Mouse (Mus musculus) cerebellum, adult 11-12 months (tissue): ENCODE results near the gene Olfr979.
"Not testable (repeated sequence)": the region's sequence is repeated elsewhere in the genome, so short reads cannot be mapped to it uniquely, and the experiment has no call there.

Experiments used
- DNase-seq: peaks from one replicate; pipeline ENCODE4 v3.0.0; 2022

The Olfr979 gene

DNA sequence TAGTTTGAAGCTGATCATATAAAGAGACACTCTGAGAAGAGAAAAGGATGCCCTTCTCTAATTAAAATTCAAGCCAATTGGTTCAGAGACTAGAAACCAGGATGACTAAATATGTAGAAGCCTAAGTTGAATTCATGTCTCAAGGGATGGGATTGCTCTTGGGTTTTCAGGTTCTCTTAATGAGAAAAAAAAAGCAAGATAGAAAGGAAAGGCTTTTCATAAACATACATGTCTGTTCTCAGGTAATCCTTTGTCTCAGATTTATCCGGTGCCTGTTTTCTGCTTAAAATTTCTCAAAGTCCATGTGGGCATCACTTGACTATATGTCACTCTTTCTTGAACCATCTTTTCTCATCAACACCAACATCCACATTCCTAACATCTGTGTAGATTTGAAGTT, at the start of gene Olfr979:
Olfr979 (minus strand) TSS at position 101 of the 400 bp plus-strand sequence.
- DNase-seq, result no peak

DNA sequence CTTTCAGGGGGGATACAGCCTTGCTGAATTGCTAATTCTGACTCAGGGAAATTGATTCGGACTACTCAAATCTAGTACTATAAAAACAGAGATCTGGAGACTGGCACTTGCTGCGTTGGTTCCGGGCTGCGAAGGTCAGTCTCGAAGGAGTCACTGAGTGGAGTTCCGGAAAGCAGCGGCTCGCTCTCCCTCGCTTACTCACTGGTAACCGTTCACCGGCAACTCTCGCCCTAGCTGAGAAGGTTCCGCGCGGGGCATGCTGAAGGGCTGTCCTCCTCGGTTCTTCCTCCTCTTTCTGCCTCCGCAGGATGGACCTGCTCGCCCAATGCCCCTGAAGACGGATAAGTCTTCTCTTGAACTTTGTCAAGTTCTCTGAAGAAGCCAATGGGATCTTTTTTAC, 46.9 kb upstream of the Olfr979 start:
- DNase-seq, result no peak

DNA sequence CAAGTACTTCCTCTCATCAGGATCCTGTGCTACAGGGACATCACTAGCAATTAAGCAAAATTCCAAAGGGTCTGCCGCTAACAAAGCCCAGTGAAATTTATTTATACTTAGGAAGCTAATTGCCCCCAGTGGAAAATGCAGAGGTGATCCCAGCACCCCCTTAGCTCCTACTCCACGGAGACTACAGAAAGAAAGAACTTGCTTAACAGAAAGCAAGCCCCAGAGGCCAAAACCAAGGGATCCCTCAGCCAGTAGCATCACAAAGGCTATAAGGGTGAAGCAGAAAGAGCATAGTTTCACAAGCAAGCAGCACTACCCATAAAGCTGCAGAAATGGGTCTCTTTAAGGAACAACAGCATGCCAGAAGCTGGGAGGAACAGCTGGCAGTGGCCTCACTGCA, 17.9 kb upstream of the Olfr979 start, which contains the start of gene Olfr981:
Olfr981 (plus strand) TSS at position 301 of the 400 bp plus-strand sequence.
- no peak for DNase-seq

DNA sequence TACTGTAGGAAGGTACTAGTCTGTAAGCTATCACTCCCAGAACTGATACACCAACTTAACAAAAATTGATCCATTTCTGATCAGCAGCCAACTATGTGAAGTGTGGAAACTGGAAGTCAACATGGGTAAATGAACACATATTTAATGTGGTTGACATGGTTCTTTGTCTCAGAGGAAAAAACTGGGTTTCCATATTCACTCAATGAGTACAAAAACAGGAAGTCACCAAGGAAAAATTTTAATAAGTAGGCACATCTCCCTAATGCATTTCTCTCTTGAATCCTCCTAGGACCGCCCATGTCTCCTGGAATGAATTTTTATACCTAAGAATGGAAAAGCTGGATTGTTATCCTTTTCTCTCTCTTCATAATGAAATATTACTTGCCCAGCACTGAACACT, 6.2 kb upstream of the Olfr979 start, which contains the start of gene Olfr980:
Olfr980 (minus strand) TSS at position 101 of the 400 bp plus-strand sequence.
- no peak for DNase-seq

DNA sequence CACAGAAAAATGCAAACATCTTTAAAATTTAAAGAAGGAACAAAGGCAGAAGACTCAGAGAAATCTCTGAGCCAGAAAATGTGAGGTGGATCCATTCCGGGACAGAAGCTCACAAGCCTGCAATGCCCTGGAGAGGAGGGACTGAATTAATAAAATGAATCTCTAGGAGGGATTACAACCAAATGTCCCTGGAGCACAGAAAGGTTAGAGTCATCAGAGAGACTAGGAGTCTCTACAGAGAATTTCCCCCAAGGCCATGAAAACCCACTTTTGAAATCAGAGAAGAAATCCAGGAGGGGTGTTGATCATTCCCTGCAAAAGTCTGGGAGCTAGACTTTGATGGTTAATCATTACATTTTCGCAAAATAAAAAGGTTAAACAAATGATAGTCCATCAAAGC, 11.5 kb downstream of the Olfr979 start, which contains the start of gene Olfr978:
Olfr978 (plus strand) TSS at position 301 of the 400 bp plus-strand sequence.
- no peak for DNase-seq

DNA sequence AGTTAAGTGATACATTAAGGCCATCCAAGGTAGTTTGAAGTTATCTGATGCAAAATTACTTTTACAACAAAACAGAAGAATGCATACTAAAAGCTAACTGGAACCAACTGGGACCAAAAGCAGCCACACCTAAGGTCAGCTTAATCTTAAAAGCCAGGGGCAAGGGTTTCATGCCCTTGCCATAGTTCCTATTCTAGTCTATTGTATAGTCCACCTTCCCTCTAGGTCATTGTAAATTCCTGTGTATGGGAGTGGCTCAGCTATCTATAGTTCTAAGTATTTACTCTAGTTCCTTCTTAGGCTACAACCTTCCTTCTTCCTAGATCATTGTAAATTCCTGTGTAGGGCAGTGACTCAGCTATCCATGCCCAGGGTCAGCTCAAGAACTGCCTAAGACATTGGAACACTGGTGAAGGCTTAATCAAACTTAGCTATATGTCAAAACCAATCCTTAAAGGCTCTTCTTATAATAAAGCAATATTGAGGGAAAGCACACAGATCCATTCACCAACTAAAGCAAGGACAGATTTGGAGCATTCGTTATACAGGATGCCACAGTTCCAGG, 26.6 kb downstream of the Olfr979 start:
- not testable (repeated sequence) for DNase-seq

DNA sequence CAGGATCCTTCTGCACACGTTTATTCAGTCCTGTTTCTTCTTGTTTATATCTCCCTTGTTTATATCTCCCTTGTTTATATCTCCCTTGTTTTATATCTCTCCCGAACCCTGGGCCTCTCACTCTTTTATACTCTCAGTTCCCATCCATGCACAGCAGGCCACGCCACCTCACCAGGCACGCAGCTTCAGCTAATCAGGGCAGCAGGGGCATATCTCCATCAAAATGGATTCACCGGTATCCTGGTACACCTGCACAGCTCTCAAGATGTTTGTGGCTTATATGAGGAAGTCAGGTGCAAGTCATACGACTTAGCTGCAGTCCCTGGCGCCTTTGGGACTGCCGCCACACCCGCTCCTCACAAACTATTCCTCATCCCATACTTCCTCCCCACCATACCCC, 42.2 kb downstream of the Olfr979 start, which contains the start of gene Olfr976:
Olfr976 (minus strand) TSS at position 101 of the 400 bp plus-strand sequence.
- DNase-seq, result not testable (repeated sequence)

DNA sequence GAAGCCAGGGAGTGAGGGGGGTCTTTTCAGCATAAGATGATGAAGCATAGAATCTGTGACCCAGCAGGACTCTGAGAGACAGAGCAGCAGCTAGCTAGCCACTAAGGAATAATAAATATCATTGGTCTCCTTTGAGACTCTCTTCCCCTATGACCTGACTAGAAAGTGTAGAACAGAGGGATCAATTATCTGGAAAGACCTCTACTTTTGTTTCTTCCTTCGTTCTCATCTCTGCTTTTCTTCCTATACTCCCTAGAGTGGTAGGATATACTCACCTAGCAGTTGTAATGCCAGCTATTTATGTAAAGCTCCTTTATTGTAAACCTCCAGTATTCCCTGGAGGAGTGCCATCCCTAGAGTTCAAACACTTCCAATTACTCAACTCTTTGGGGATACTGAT, 51.3 kb downstream of the Olfr979 start, which contains the start of gene Olfr975:
Olfr975 (minus strand) TSS at position 101 of the 400 bp plus-strand sequence.
- no peak for DNase-seq
